Mouse (Mus musculus): Measurements from ENCODE around the gene Npff.

DNA sequence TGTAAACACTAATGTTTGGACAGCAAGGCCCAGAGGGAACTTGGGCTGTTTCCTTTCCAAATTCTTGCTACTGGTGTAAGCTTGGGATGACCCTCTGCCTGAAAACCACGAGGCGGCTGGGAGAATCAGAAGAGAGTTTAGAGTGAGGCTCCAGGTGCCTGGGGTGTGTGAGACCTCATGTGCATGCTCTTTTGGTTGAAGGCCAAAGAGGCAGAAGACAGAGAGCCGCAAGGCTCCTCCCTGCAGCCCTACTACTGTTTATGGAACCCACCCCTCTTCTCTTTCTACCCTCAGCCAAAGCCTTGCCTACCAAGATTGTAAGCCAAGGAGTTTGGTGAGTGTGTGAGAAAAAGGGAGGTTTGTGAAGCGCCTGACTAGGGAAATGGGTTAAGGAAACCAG lies 9.0 kb downstream of the Npff start:
- no peak for TF ChIP-seq CTCF (IDR thresholded peaks at IDR 0.05; ENCODE audit: low read depth)
- TF ChIP-seq EP300 (optimal IDR thresholded peaks at IDR 0.05): no peak

Measured in stomach, postnatal 0 days (tissue).